Comparison of ENCODE assay signal across 7 mouse cellular contexts in the genomic region with DNA sequence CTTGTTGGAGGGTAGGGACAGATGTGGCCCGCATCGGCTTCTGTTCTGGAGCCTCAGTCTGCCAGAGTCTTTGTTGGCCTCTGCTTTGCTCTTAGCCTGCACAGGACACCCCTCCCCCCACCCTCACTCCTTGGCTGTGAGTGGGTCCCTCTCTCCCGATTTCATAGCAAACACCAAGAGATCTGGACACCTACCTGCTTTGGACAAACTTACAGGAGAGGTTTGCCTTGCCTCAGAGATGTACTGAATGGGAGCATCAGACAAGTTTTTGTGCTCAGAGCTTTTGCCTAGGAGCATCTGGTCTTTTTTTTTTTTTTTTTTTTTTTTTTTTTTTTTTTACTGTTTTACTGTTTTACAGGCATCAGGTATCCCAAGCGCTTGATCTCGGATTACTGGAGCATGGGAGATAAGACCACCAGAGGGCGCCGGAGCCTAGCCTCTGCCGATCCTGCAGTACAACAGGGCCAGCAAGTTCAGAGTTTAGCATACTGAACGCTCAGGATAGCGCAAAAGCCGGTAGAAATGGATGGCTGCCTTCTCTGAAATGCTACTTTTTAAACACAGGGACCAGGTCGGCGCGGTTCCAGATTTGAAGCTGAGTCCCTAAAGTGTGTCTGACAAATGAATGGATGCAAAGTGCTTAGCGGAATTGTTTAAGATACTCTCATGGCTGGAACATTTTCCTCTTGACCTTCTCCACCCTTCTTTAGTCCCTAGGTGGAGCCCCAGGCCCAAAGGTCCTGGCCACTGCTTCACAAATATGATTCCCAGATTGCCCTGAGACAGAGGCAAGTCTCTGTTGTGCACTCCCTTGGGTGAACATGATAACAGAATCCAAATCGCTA. TPM values are rescaled to one million over a fixed set of nuclear protein-coding genes. Genes with fewer than 3 reads are reported as not detected.
DNase-seq lines count a peak whose midpoint lies in the region; ATAC-seq lines count a peak whose summit lies in the region.

No protein-coding gene starts in this region.

- H3K4me2 ChIP-seq in intestine, embryonic 15.5 days (replicated peaks) = peak overlapping the region; percentile 43

- intact Hi-C loops in gastrocnemius, postnatal 36 days (cut with DNase I) = loop anchor here (5.0 to 10.0 kb wide), 4 partner anchors 202 to 660 kb away; no protein-coding TSS in a partner anchor
- intact Hi-C loops in left cerebral cortex, postnatal 10 days (cut with DNase I) = loop anchor here (2.0 to 10.0 kb wide), 5 partner anchors 202 to 658 kb away; partner anchors contain the start of gene Depp1

- H3K9ac ChIP-seq in intestine, embryonic 15.5 days = no peak overlapping the region

- H3K9me3 ChIP-seq in intestine, embryonic 15.5 days = no peaks in the 10 kb centered on the region

- DNase-seq in adrenal gland, adult 8-10 months = peak; percentile 71
- peak; percentile 96 for DNase-seq in embryo, embryonic 10.5 days (ENCODE audit: low spot score)
- peak; percentile 80 to 83 for DNase-seq in gastrocnemius, postnatal 36 days
- peak; percentile 88 to 90 for DNase-seq in left cerebral cortex, postnatal 10 days (ENCODE audit: extremely low spot score in 1 of 2, low spot score in 2 of 2)
- DNase-seq in right cerebral cortex, postnatal 4 days = peak; percentile 94

- WGBS in intestine, embryonic 15.5 days = 7% methylated on average over 16 of the region's 16 CpGs

- peaks cover 19% of the 10 kb centered on the region for H3K4me1 ChIP-seq in intestine, embryonic 15.5 days (replicated peaks)

- H3K4me3 ChIP-seq in intestine, embryonic 15.5 days (replicated peaks) = no peak overlapping the region

- peaks cover 11% of the 10 kb centered on the region; the same call in 1 of the 2 replicates for H3K27me3 ChIP-seq in intestine, embryonic 15.5 days (replicated peaks)

- H3K27ac ChIP-seq in intestine, embryonic 15.5 days = no peak overlapping the region

- peak; percentile 88 for ATAC-seq in intestine, embryonic 15.5 days
- peak; percentile 85 for ATAC-seq in megakaryocyte-erythroid progenitor cell, adult 5-6 weeks (replicated peaks; ENCODE audit: low FRiP score, low TSS enrichment, poor library complexity, severe bottlenecking)

- no peaks in the 10 kb centered on the region for H3K36me3 ChIP-seq in intestine, embryonic 15.5 days

RNA-seq across cellular contexts. Expression of gene Cxcl12, which starts 1.5 kb away (rescaled TPM):
- total RNA-seq in adrenal gland, adult 8-10 months (2022) = 10 to 100 TPM; 37.4 to 94.2 (median 64.5) TPM
- 10 to 100 TPM; 38.0 to 52.1 TPM for total RNA-seq in gastrocnemius, postnatal 36 days (2021)
- polyA plus RNA-seq in intestine, embryonic 15.5 days (2015; fragmentation: Nextera tagmentation; extraction: Ambion mirVana) = 147 and 163 TPM in 2 replicates
- total RNA-seq in left cerebral cortex, postnatal 10 days (2021) = 10 to 100 TPM; 36.3 to 43.9 TPM
- not detected in 2 replicates for total RNA-seq in megakaryocyte-erythroid progenitor cell, adult 5-6 weeks (2014; fragmentation: Nextera tagmentation)
- total RNA-seq in megakaryocyte-erythroid progenitor cell, adult 5-6 weeks (2017) = 0.80 and 1.4 TPM in 2 replicates

Comparison
In these comparisons a context has a peak if more than half of its experiments do, and no peak if none do; other contexts are left out.
1. RNA of gene Cxcl12, which starts 1.5 kb away (total RNA-seq): 37.4 to 94.2 TPM in adrenal gland, adult 8-10 months, 38.0 to 52.1 TPM in gastrocnemius, postnatal 36 days and 36.3 to 43.9 TPM in left cerebral cortex, postnatal 10 days; 0.80 to 1.4 TPM in megakaryocyte-erythroid progenitor cell, adult 5-6 weeks; every median in the first group is over 10 times any median in the second.
2. Peak in every context shown above with its lines, with median percentiles within 50 percentile points of each other: DNase-seq.